Mouse (Mus musculus) MEL (cell line): ENCODE results near the gene Ttc39a.

Experiments
- CTCF ChIP-seq, 3 experiments: IDR thresholded peaks in 2 of 3; conservative IDR thresholded peaks in 1 of 3; 2 replicates each; pipeline ENCODE4 v1.5.1; 2011 to 2012; ENCODE audit warnings: low read length in 3 of 3, low read depth in 2 of 3, mild to moderate bottlenecking in 2 of 3, improper control_type of control experiment in 1 of 3, inconsistent platforms in 1 of 3, mixed read lengths in 1 of 3, moderate library complexity in 1 of 3; ENCODE audit not compliant: control insufficient read depth in 1 of 3, insufficient read depth in 1 of 3, poor library complexity in 1 of 3, severe bottlenecking in 1 of 3
- ELF1 ChIP-seq: IDR thresholded peaks from 2 replicates; pipeline ENCODE4 v1.6.1; 2014; ENCODE audit warnings: low read depth, mild to moderate bottlenecking, inconsistent platforms, low read length, improper control_type of control experiment, moderate library complexity
- GATA1 ChIP-seq: IDR thresholded peaks from 2 replicates; pipeline ENCODE4 v1.6.1; 2011; ENCODE audit warnings: low read depth, low read length, improper control_type of control experiment
- MAX ChIP-seq: IDR thresholded peaks from 2 replicates; pipeline ENCODE4 v1.6.1; 2011; ENCODE audit warnings: low read length, improper control_type of control experiment
- MEF2A ChIP-seq: IDR thresholded peaks from 2 replicates; pipeline ENCODE4 v1.6.1; 2014; ENCODE audit warnings: low read depth, mild to moderate bottlenecking, inconsistent platforms, low read length, improper control_type of control experiment; ENCODE audit not compliant: poor library complexity, insufficient replicate concordance, severe bottlenecking; ENCODE audit errors: extremely low read depth
- NRF1 ChIP-seq: IDR thresholded peaks from 2 replicates; pipeline ENCODE4 v1.6.1; 2014; ENCODE audit warnings: low read depth, mild to moderate bottlenecking, inconsistent platforms, low read length, improper control_type of control experiment, moderate library complexity; ENCODE audit not compliant: poor library complexity, insufficient read depth, severe bottlenecking
- POLR2A ChIP-seq, 2 experiments: IDR thresholded peaks; 2 replicates each; pipeline ENCODE4 v1.6.1; 2011 to 2012; ENCODE audit warnings: low read length in 2 of 2, mild to moderate bottlenecking in 2 of 2, control low read depth in 1 of 2, improper control_type of control experiment in 1 of 2, low read depth in 1 of 2, moderate library complexity in 1 of 2; ENCODE audit not compliant: control insufficient read depth in 1 of 2, insufficient read depth in 1 of 2, poor library complexity in 1 of 2
- SIN3A ChIP-seq: IDR thresholded peaks from 2 replicates; pipeline ENCODE4 v1.6.1; 2012; ENCODE audit warnings: low read length, improper control_type of control experiment, inconsistent platforms
- SMC3 ChIP-seq: IDR thresholded peaks from 2 replicates; pipeline ENCODE4 v1.6.1; 2011; ENCODE audit warnings: low read depth, low read length, improper control_type of control experiment
- TBP ChIP-seq: IDR thresholded peaks from 2 replicates; pipeline ENCODE4 v1.8.0; 2011; ENCODE audit warnings: low read depth, low read length, improper control_type of control experiment
- USF1 ChIP-seq: IDR thresholded peaks from 2 replicates; pipeline ENCODE4 v1.6.1; 2014; ENCODE audit warnings: low read depth, mild to moderate bottlenecking, inconsistent platforms, low read length, improper control_type of control experiment, moderate library complexity
- USF2 ChIP-seq, 2 experiments: IDR thresholded peaks; 2 replicates each; pipeline ENCODE4 v1.6.1; 2011 to 2012; ENCODE audit warnings: improper control_type of control experiment in 2 of 2, low read length in 2 of 2, borderline replicate concordance in 1 of 2, inconsistent platforms in 1 of 2, low read depth in 1 of 2, mild to moderate bottlenecking in 1 of 2; ENCODE audit not compliant: insufficient read depth in 1 of 2
- ZC3H11A ChIP-seq: IDR thresholded peaks from 2 replicates; pipeline ENCODE4 v1.6.1; 2012; ENCODE audit warnings: low read depth, mild to moderate bottlenecking, inconsistent platforms, low read length, improper control_type of control experiment

GRCm38 (mm10) chr4:109406054-109406485 lies 353 bp upstream of the Ttc39a start:
- TF ChIP-seq MAX (peak; percentile 95), CTCF (IDR thresholded peaks at IDR 0.05 in 2 of 3, conservative IDR thresholded peaks at IDR 0.05 in 1 of 3; ENCODE audit: control insufficient read depth in 1 of 3, insufficient read depth in 1 of 3, low read depth in 2 of 3, low read length in 3 of 3, poor library complexity in 1 of 3, severe bottlenecking in 1 of 3) (no peak), POLR2A (IDR thresholded peaks at IDR 0.05; ENCODE audit: control insufficient read depth in 1 of 2, insufficient read depth in 1 of 2, low read depth in 1 of 2, low read length in 2 of 2, poor library complexity in 1 of 2) (peak in 1 of 2 experiments; percentile 7; a peak in 2 of 4 replicates), NRF1 (no peak), ZC3H11A (no peak), SMC3 (no peak), GATA1 (peak; percentile 67), MEF2A (no peak), USF1 (peak; percentile 85), ELF1 (0 out of 2 replicates have a peak, but pooled peaks have one; percentile 27), SIN3A (peak; percentile 97), TBP (no peak), USF2 (IDR thresholded peaks at IDR 0.05; ENCODE audit: borderline replicate concordance in 1 of 2, insufficient read depth in 1 of 2, low read depth in 1 of 2, low read length in 2 of 2) (no peak)
